Mouse (Mus musculus): Measurements from ENCODE around the gene March1.
"Not testable (repeated sequence)": the region's sequence is repeated elsewhere in the genome, so short reads cannot be mapped to it uniquely, and the experiment has no call there.

The March1 gene

GRCm38 (mm10) chr8:66417591-66417990 lies 799.9 kb downstream of the March1 start:
- not testable (repeated sequence) for DNase-seq (ENCODE audit: low spot score)

- no peak for DNase-seq (ENCODE audit: low spot score)
Measured at GRCm38 (mm10) chr8:66430639-66431038, 812.9 kb downstream of the March1 start.

- DNase-seq (ENCODE audit: low spot score): no peak
Measured at GRCm38 (mm10) chr8:66433577-66433976, 815.9 kb downstream of the March1 start.

- DNase-seq (ENCODE audit: low spot score): no peak
Measured at GRCm38 (mm10) chr8:66436804-66437203, 819.1 kb downstream of the March1 start.

- no peak for DNase-seq (ENCODE audit: low spot score)
Measured at GRCm38 (mm10) chr8:66437929-66438328, 820.2 kb downstream of the March1 start.

- no peak for DNase-seq (ENCODE audit: low spot score)
Measured at GRCm38 (mm10) chr8:66438468-66438867, 820.8 kb downstream of the March1 start.

- DNase-seq (ENCODE audit: low spot score): peak; percentile 41
Measured at GRCm38 (mm10) chr8:66441123-66441522, 823.4 kb downstream of the March1 start.

GRCm38 (mm10) chr8:66442778-66443177 lies 825.1 kb downstream of the March1 start:
- DNase-seq (ENCODE audit: low spot score): no peak

GRCm38 (mm10) chr8:66444141-66444540 lies 826.4 kb downstream of the March1 start:
- no peak for DNase-seq (ENCODE audit: low spot score)

GRCm38 (mm10) chr8:66445351-66445750 lies 827.7 kb downstream of the March1 start:
- no peak for DNase-seq (ENCODE audit: low spot score)

- peak; percentile 42 for DNase-seq (ENCODE audit: low spot score)
Measured at GRCm38 (mm10) chr8:66450691-66451090, 833.0 kb downstream of the March1 start.

GRCm38 (mm10) chr8:66457057-66457456 lies 839.4 kb downstream of the March1 start:
- peak; percentile 40 for DNase-seq (ENCODE audit: low spot score)

- DNase-seq (ENCODE audit: low spot score): no peak
Measured at GRCm38 (mm10) chr8:66469821-66470220, 852.1 kb downstream of the March1 start.

GRCm38 (mm10) chr8:66476880-66477279 lies 859.2 kb downstream of the March1 start:
- no peak for DNase-seq (ENCODE audit: low spot score)

- DNase-seq (ENCODE audit: low spot score): peak; percentile 95
Measured at GRCm38 (mm10) chr8:66486084-66486763, 868.5 kb downstream of the March1 start, which contains the start of gene Tma16. TSS of gene Tma16 (minus strand) at chr8:66486530.

GRCm38 (mm10) chr8:66488556-66488955 lies 870.9 kb downstream of the March1 start:
- DNase-seq (ENCODE audit: low spot score): no peak

- no peak for DNase-seq (ENCODE audit: low spot score)
Measured at GRCm38 (mm10) chr8:66490624-66491023, 872.9 kb downstream of the March1 start.

- DNase-seq (ENCODE audit: low spot score): no peak
Measured at GRCm38 (mm10) chr8:66494496-66494895, 876.8 kb downstream of the March1 start.

- DNase-seq (ENCODE audit: low spot score): peak; percentile 75
Measured at GRCm38 (mm10) chr8:66495726-66496125, 878.0 kb downstream of the March1 start.

- DNase-seq (ENCODE audit: low spot score): peak; percentile 76
Measured at GRCm38 (mm10) chr8:66496998-66497577, 879.4 kb downstream of the March1 start.

- no peak for DNase-seq (ENCODE audit: low spot score)
Measured at GRCm38 (mm10) chr8:66503381-66503780, 885.7 kb downstream of the March1 start.

- DNase-seq (ENCODE audit: low spot score): no peak
Measured at GRCm38 (mm10) chr8:66511537-66511936, 893.8 kb downstream of the March1 start, which contains the start of gene Tktl2. TSS of gene Tktl2 (plus strand) at chr8:66511756.

GRCm38 (mm10) chr8:66519149-66519548 lies 901.4 kb downstream of the March1 start:
- DNase-seq (ENCODE audit: low spot score): no peak

GRCm38 (mm10) chr8:66520576-66520975 lies 902.9 kb downstream of the March1 start:
- no peak for DNase-seq (ENCODE audit: low spot score)

All from MN1 (cell line).